Mouse (Mus musculus): ENCODE measurements around the gene Phactr2. TPM values are rescaled to one million over a fixed set of nuclear protein-coding genes. Genes with fewer than 3 reads are reported as not detected.

Gene Phactr2
- polyA plus RNA-seq, 1 experiment from 2014 or later = 21.3 TPM

GRCm38 (mm10) chr10:13415489-13416104, 58.6 kb downstream of the Phactr2 start:
- Histone ChIP-seq H3K36me3 (no peaks in the 10 kb centered on the region), H3K27ac (peak overlapping the region; percentile 61), H3K4me1 (peaks cover 9% of the 10 kb centered on the region), H3K27me3 (ENCODE audit: low read depth, poor library complexity, severe bottlenecking) (no peaks in the 10 kb centered on the region), H3K4me3 (no peak overlapping the region), H3K9me3 (replicated peaks) (no peaks in the 10 kb centered on the region)
- no peak for DNase-seq (ENCODE audit: low spot score)
- 65% methylated on average over 8 of the region's 8 CpGs for WGBS

DNA sequence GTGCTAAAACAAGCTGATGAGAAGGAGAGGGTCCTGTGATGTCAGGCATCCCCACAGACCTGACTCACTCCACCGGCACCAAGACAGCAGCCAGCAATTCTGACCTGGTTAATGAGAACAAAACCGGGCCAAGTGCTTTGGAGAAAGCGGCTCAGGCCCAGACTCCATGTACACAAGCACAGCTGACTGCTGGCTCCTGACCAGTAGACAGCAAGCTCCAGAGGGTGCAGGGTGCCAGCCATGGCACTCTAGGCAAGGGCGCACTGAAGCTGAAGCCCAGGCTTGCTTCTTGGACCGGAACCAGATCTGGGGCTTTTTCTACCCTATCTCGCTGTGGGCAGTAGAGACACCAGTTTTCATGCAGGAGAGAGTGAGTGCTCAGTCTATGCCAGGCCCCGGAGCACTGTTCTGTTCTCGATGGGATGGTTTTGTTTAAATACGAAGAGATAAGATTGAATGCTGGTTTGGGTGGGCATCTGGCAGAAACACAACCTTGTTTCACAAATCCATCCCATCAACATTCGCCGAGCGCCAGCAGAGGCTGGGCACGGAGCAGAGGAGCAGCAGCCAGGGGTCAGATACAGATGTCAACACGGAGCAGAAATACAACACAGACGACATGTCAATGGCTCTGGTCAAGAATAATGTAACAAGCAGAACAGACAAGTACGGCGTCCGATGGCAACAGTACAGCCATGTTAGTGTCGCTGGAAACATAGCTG, 61.8 kb downstream of the Phactr2 start:
- Histone ChIP-seq H3K9me3 (replicated peaks) (no peaks in the 10 kb centered on the region), H3K36me3 (no peaks in the 10 kb centered on the region), H3K27me3 (ENCODE audit: low read depth, poor library complexity, severe bottlenecking) (no peaks in the 10 kb centered on the region), H3K27ac (no peak overlapping the region), H3K4me3 (no peak overlapping the region), H3K4me1 (peaks cover 9% of the 10 kb centered on the region)
- WGBS = 90% methylated on average over 19 of the region's 19 CpGs
- DNase-seq (ENCODE audit: low spot score) = no peak

DNA sequence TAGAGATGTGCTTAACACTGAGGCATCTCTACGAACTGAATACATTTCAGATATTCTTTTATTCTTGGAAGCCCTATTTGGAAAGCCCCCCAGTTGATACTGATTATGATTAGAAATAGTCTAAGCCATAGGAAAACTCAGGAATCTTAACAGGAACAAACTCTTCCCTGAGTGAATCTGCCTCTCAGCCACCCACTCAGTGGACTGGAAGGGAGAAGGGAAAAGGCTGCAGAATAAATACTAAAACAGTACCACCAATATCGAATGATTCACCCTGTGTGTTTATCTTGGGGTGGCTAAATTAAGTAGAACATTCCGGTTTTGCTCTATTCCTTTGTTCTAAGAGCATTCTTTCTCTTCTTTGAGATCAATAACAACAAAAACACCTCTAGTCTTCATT, 63.2 kb downstream of the Phactr2 start:
- Histone ChIP-seq H3K27ac (no peak overlapping the region), H3K27me3 (ENCODE audit: low read depth, poor library complexity, severe bottlenecking) (no peaks in the 10 kb centered on the region), H3K4me3 (no peak overlapping the region), H3K4me1 (peaks cover 9% of the 10 kb centered on the region), H3K9me3 (replicated peaks) (no peaks in the 10 kb centered on the region), H3K36me3 (no peaks in the 10 kb centered on the region)
- whole genome bisulfite sequencing = 94% methylated on average over 3 of the region's 3 CpGs
- no peak for DNase-seq (ENCODE audit: low spot score)

- WGBS = 90% methylated on average over 1 of the region's 1 CpGs
- Histone ChIP-seq H3K27me3 (ENCODE audit: low read depth, poor library complexity, severe bottlenecking) (no peaks in the 10 kb centered on the region), H3K4me3 (no peak overlapping the region), H3K9me3 (replicated peaks) (no peaks in the 10 kb centered on the region), H3K27ac (no peak overlapping the region), H3K36me3 (no peaks in the 10 kb centered on the region), H3K4me1 (no peaks in the 10 kb centered on the region)
- DNase-seq (ENCODE audit: low spot score) = no peak
Measured at GRCm38 (mm10) chr10:13401971-13402370, 72.2 kb downstream of the Phactr2 start.

- Histone ChIP-seq H3K4me3 (no peak overlapping the region), H3K27me3 (ENCODE audit: low read depth, poor library complexity, severe bottlenecking) (no peaks in the 10 kb centered on the region), H3K36me3 (no peaks in the 10 kb centered on the region), H3K9me3 (replicated peaks) (no peaks in the 10 kb centered on the region), H3K27ac (no peak overlapping the region), H3K4me1 (no peaks in the 10 kb centered on the region)
- no peak for DNase-seq (ENCODE audit: low spot score)
- WGBS = 86% methylated on average over 3 of the region's 3 CpGs
Measured at GRCm38 (mm10) chr10:13395753-13396152, 78.5 kb downstream of the Phactr2 start.

DNA sequence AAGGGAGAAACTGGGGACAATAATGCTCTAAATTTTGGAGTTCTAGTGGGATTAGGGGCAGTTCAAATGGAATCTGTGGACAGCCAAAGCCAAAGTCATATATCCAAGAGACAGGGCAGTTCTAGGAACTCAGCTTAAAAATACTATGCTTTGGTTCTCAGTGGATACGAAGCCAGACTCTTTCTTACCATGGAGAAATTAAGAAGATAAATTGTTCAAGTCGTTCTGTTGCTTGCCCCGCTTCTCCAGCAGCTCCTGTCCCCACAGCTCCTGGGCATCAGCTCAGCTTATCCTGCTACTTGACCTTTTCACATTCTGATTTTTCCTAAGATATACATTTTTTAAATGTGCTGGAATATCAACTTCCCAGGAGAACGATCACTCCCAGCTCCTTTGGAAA, 80.2 kb downstream of the Phactr2 start:
- DNase-seq (ENCODE audit: low spot score) = no peak
- Histone ChIP-seq H3K9me3 (replicated peaks) (no peaks in the 10 kb centered on the region), H3K4me1 (peaks cover 9% of the 10 kb centered on the region), H3K36me3 (no peaks in the 10 kb centered on the region), H3K27ac (no peak overlapping the region), H3K4me3 (no peak overlapping the region), H3K27me3 (ENCODE audit: low read depth, poor library complexity, severe bottlenecking) (no peaks in the 10 kb centered on the region)
- WGBS = 87% methylated on average over 4 of the region's 4 CpGs

DNA sequence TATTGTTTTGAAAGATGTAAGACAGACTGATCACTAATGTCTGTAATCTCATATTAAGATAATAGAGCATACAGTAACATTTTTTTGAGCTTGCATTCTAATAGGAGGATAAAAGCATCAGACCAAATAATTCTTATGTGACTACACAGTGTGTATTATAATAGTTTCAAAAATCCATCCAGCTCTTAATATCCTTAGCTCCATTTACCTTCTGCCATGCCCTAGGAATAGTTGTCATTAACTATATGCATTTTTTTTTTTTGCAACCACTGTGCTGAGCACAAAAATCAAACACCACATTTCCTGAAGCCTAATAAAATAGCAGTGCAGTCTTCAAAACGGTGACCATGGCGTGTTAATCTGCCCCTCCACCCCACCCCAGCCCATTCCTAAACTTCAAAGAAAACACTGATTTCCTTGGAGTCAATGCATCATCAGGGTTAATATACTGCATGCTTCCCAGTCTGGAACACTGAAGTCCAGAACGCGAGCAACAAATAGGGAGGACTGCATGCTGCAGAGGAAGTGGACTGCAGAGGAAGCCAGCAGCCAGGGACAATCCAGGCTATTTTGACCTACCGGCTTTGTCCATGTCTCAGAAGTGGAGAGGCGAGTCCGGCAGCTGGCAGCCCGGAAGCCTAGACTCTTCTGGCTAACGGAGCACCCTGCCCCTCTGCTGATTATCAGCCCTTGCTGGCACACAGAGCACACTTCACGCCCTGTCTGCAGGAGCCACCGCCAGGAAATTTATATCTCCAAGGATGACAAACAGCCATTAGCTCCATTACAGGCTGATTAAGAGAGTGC, 85.9 kb downstream of the Phactr2 start:
- Histone ChIP-seq H3K4me3 (peak overlapping the region; percentile 37), H3K9me3 (replicated peaks) (no peaks in the 10 kb centered on the region), H3K4me1 (peaks cover 29% of the 10 kb centered on the region), H3K27me3 (ENCODE audit: low read depth, poor library complexity, severe bottlenecking) (no peaks in the 10 kb centered on the region), H3K36me3 (no peaks in the 10 kb centered on the region), H3K27ac (peak overlapping the region; percentile 79)
- 7% methylated on average over 11 of the region's 11 CpGs for WGBS
- DNase-seq (ENCODE audit: low spot score) = peak; percentile 55

DNA sequence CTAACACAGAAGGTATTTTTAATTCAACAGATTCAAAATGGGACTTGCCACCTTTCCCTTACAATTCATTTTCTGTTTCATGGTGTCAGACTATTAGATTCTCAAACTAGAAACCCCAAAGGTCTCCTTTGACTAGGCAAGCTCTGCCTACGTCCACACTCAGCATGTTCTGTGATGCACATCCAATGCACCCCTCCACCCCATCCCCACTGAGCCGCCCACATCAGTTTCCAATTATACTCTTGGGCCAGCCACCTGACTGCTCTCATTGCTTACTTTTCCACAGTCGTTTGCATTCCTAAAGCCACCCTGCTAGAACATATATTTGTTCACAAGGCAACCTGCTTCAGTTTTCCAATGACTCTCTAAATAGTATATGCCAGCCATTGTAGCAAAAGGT, 89.3 kb downstream of the Phactr2 start:
- Histone ChIP-seq H3K4me3 (no peak overlapping the region), H3K4me1 (peaks cover 29% of the 10 kb centered on the region), H3K27ac (no peak overlapping the region), H3K9me3 (replicated peaks) (no peaks in the 10 kb centered on the region), H3K36me3 (no peaks in the 10 kb centered on the region), H3K27me3 (ENCODE audit: low read depth, poor library complexity, severe bottlenecking) (no peaks in the 10 kb centered on the region)
- 41% methylated on average over 3 of the region's 3 CpGs for WGBS
- DNase-seq (ENCODE audit: low spot score) = no peak

DNA sequence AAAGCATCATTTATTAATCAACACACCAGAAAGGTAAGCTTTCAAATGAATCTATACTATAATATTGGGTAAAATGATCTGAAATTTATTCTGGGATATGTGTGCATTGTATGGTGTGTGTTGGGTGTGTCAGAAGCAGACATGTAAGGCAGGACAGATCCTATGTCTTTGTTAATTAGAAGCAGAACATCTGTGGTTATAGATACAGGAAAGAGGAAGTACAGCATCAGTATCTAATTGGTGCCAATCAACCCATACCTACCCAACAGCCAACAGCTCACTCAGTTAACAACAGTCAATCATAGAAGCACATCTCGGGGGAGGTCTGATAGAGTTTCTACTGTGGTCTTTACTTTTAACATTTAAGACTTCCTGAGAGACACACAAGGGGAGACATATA, 96.3 kb downstream of the Phactr2 start:
- no peak for DNase-seq (ENCODE audit: low spot score)
- H3K9me3 ChIP-seq (replicated peaks) = no peaks in the 10 kb centered on the region
- no peak overlapping the region for H3K4me3 ChIP-seq
- H3K4me1 ChIP-seq = peaks cover 13% of the 10 kb centered on the region
- no peaks in the 10 kb centered on the region for H3K36me3 ChIP-seq
- H3K27ac ChIP-seq = no peak overlapping the region
- 88% methylated on average over 1 of the region's 1 CpGs for WGBS
- no peaks in the 10 kb centered on the region for H3K27me3 ChIP-seq (ENCODE audit: low read depth, poor library complexity, severe bottlenecking)

GRCm38 (mm10) chr10:13376428-13377260, 97.6 kb downstream of the Phactr2 start:
- Histone ChIP-seq H3K36me3 (no peaks in the 10 kb centered on the region), H3K4me3 (no peak overlapping the region), H3K27ac (no peak overlapping the region), H3K27me3 (ENCODE audit: low read depth, poor library complexity, severe bottlenecking) (no peaks in the 10 kb centered on the region), H3K9me3 (replicated peaks) (no peaks in the 10 kb centered on the region), H3K4me1 (peaks cover 13% of the 10 kb centered on the region)
- DNase-seq (ENCODE audit: low spot score) = no peak
- WGBS = 66% methylated on average over 13 of the region's 13 CpGs

DNA sequence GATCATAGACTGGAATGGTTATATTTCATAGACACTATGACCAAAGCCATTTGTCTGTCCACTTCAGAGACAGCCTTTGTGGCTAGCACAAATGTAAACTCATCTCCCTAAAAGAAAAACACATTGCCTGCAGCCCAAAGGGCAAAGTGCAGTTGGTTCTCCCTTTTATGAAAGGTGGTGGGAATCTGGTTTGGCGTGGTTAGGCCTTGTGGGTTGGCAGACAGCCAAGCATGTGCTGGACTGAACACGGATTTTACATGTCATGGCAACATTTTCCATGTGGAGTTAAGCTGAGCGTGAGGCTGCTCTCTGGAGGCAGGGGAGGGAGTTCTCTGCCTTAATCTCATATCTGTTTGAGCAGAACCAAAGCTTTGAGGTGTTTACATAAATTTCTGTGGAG, 98.4 kb downstream of the Phactr2 start:
- no peak for DNase-seq (ENCODE audit: low spot score)

DNA sequence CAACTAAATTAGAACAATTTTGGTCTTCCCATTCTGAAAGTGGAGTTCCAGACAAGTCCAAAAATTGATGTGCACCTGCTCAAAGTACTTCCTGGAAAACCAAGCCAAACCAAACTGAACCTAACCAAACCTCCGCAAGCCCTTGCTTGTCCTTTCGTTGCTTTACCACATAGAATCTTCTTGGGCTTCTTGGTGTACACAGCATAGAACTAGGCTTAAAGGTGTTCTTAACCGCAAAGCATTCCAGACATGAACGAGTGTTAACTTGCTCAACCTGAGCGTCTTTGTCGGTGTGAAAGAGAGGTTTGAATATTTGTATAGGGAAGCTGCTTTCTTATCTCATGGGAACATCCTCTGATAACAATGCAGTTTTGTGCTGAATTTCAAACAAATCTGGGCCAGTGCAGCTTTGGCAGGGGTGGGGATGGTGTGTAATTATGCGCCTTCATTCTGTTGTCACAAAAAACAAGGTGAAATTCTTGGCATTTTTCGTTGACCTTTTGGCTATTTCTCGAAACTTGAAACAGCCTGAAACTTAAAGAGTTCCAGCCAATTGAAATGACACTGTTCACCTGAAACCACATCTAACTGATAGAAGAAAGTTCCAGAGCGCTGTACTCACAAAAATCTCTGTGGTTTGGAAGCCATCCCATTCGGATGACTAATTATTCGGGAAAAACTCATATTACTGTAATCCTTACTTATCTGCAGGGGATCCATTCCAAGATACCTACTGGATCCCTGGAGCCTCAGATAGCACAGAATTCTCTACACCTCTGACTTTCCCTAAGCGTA, 104.4 kb downstream of the Phactr2 start:
- 83% methylated on average over 13 of the region's 13 CpGs for WGBS
- Histone ChIP-seq H3K4me3 (no peak overlapping the region), H3K27me3 (ENCODE audit: low read depth, poor library complexity, severe bottlenecking) (no peaks in the 10 kb centered on the region), H3K36me3 (no peaks in the 10 kb centered on the region), H3K9me3 (replicated peaks) (no peaks in the 10 kb centered on the region), H3K27ac (no peak overlapping the region), H3K4me1 (no peaks in the 10 kb centered on the region)
- no peak for DNase-seq (ENCODE audit: low spot score)

More for the DNA sequence above, 98.4 kb downstream of the Phactr2 start:
- Histone ChIP-seq H3K27ac (no peak overlapping the region), H3K4me1 (peaks cover 13% of the 10 kb centered on the region), H3K27me3 (ENCODE audit: low read depth, poor library complexity, severe bottlenecking) (no peaks in the 10 kb centered on the region), H3K4me3 (no peak overlapping the region), H3K9me3 (replicated peaks) (no peaks in the 10 kb centered on the region), H3K36me3 (no peaks in the 10 kb centered on the region)
- WGBS = 68% methylated on average over 3 of the region's 3 CpGs

All from limb, embryonic 10.5 days (tissue).